Mouse (Mus musculus) left cerebral cortex, adult 11 months (tissue): ENCODE data around the gene Cdkl4.

Experiments used
- DNase-seq: peaks from one replicate; pipeline ENCODE4 v3.0.0; 2022; ENCODE audit warnings: low spot score

The Cdkl4 gene

DNA sequence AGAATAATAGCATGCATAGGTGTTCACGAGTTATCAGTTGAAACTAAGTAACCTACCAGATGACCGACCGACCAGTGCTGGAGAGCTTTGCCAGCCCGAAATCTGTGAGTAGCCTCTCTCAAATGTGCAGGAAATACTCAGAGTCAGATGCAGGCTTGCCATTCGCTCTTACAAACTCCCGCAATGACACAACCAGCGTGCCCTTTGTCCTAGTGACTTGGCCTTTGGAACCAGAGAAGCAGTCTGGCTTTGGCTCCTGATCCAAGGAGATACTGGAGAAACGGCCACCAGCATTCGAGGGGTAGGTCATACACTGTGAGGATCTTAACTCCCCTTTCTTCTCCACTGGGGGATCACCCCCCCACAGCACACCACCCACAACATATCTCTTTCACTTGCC lies 61.7 kb downstream of the Cdkl4 start:
- DNase-seq, result no peak

DNA sequence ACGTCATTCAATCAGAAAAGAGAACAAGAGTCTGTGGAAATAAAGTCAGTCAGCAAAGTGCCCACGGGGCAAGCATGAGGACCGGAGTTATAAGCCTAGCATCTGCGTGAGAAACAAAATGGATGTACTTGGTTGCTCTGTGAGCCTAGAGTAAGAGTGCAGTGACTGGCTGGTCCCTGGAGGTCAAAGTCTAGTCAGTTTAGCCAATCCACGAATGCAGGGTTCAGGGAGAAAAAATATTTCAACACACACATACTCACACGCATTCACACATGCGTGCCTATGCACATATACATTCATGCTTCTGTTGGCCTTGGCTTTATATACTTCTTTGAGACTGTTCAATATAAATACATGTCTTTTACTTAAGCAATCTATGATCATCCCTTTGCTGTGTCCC lies 62.1 kb downstream of the Cdkl4 start:
- DNase-seq, result no peak

DNA sequence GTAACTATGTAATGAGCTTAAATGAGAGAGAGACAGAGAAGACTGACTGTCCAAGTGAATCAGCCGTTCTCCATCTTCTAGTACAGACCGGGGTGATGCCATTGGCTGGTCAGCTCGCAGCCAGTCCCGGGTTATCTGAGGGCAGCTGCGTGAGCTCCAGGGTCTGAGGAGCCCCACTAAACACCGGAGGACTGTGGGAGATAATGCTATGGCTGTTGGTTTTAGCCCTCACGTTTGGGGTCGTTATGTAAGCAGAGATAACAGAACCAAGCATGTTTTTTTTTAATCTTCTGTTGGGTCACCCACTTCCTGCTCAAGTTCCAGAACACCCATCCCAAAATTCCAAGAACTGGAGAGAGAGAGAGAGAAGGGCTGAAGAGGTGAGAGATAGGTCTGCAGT lies 63.8 kb downstream of the Cdkl4 start:
- no peak for DNase-seq

DNA sequence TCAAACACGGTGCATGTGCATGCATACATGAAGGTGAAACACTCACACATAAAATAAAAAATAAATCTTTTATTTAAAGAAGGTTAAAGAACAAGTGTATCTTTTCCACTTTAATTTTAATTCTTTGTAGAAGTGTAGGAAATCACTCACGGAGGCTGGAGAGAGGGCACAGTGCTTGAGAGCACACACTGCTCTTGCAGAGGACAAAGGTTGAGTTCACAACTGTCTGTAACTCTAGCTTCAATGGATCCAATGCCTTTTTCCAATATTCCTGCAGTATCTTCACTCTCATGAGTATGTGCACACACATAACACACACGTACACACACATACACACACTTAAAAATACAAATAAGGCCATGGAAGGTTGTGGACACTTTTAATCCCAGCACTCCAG lies 67.2 kb downstream of the Cdkl4 start:
- no peak for DNase-seq

DNA sequence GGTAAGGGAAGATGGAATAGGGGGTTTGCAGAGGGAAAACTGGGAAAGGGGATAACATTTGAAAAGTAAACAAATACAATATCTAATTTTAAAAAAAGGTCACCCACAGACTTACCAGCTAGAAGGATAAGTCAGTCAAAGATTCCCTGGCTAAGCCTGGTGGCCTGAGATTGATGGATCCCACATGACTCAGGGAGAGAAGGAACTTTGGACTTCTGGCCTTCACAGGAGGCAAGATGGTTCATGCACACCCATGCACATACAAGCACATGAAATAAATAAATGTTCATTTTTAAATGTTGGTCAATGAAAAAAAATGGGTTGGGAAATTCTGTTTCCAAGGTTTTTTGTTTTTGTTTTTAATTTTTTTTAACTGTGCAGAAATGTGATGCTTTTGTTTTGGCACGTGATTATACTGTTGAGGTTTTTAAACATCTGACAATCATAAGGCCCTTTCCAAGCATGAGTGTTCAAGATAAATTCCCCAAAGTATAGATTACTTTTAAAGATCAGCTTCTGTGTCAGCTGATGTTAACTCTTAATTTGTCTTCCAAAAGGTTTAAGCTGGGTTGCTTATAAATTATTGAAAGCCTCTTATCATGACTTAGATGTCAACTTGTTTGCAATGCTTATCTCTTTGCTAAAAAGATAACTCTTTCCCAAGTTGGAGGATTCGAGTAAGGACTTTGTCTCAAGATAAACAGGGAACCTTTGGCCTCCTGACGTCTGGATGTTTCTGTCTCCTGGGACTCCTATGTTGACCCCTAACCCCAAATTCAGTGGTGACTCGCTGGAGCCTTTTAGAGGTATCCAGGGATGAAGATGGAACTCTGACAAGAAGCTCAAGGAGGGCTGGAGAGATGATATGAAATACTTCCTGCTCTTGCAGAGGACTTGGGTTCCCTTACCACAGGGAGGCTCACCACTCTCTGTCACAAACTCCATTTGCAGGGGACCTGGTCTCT lies 67.8 kb downstream of the Cdkl4 start:
- DNase-seq, result no peak

DNA sequence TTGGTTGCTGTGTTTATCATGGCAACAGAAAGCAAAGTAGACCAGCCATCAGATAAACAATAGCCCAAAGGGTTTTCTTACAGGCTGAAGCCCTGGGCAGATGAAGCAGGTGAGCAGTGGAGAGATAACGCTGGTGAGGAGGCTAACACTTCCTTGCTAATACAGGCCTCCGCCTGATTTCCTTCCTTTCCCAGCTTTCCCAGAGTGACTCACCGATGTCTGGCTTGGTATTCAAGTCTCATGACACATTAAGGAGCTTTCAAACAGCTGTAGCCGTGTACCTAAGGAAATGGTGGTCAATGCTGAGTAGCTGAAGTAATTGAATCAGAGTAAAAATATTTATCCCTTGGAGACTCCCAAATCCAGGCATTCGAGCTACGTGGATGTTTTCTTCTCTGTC lies 71.8 kb downstream of the Cdkl4 start:
- DNase-seq, result no peak

DNA sequence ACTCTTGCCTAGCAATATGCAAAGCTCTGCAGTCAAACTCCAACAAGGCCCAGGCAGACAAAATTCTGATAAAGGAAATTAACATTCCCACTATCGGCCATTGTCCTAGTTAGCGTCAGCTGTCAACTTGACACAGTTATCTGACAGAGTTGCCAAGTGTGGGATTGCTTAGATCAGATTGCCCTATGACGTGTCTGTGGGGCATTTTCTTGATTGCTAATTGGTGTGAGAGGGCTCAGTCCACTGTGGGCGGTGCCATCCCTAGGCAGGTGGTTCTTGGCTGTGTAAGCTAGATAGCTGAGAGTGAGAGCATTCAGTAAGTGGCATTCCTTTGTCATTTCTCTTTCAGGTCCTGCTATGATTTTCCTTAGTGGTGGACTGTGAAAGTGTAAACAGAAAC lies 72.3 kb downstream of the Cdkl4 start:
- DNase-seq, result no peak

DNA sequence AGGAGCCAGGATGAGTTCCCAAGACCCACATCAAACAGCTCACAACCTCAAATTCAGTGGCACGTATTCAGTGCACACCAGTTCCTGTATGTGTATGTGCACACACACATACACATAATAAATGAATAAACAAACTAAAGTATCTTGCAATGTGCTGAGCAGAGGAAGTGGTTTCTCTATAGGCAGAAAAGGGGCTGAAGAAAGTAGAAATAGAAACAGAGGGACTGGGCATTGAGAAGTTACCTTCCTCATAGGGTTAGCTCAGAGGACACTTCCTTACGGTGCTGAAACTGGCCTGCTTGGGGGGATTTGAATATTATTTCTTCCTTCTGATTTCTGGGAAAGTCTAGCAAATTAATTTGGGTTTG lies 75.8 kb downstream of the Cdkl4 start:
- no peak for DNase-seq

DNA sequence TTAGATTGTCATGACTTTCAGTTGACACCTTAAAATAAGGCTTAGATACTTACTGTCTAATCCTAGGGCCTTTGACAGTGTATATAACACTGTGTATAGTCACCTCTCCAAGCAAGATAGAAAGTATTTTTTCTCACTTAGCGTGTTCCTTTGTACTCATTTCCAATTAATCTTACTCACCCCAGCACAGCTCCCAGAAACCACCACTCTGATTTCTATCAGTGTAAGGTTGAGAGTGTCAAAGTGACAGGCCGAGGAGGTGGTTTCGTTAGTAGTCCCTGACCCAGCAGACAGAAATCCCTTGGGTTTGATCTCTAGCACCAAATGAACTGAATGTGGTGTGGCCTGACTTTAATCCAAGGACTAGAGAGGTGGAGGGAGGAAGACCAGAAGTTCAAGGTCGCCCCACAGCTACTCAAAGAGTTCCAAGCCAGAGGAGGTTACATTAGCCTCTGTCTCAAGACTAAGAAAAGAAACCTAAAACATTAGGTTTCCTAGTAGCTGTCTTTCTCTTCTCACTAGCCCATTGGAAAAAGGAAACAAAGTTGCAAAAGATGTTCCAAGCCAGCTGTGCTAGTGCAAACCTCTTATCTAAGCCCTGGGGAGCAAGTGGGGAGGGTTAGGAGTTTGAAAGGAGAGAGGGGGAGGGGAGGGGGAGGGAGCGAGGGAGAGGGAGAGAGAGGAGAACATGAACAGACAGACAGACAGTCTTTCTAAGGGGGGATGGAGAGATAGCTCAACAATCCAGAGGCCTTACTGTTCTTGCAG lies 76.4 kb downstream of the Cdkl4 start:
- no peak for DNase-seq

DNA sequence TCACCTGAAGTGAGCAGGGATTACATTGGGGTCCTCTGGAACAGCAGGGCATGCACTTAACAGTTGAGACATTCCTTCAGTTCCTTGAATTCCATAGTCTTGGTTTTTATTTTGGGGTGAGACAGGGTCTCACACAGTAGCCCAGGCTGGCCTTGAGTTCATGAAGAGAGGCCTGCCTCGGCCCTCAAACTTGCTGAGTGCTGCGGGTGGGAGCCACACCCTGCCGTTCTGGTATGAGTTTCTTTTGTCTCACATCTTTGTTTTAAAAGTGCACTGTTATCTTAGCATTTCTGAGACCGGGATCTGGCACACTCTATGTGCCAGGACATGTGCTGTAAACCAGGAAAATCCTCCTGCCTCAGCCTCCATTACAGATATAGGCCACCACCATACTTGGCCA lies 77.6 kb downstream of the Cdkl4 start:
- DNase-seq, result no peak

DNA sequence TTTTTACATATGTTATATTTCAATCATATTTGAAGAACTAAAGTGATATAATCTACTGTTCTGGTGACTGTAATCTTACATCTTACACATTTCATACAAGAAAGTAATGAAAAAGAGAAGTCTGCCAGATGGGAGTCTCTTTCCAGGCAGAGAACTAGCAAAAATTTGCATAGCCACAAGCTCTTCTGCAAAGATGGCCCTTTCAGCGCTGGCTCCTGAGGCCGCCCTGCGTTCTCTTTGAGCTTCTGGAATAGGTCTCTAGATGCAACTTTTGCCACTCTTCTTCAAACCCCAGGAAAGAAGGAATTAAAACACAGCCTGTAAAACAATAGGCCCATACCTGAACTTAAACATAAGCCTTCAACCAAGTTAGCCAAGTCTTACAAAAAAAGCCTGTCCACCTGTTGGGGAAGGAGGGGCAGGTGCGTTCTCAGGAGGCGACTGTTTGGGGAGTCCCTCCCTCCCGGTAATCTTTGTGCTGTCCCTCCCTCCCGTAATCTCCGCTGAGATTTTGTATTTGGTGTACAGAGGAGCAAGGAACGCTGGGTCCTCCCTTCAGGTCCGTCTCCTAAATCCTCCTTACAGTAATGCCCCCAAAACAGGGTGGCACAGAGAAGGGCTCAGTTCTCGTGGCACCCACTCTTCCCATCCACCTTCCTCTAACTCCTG lies 78.9 kb downstream of the Cdkl4 start:
- DNase-seq, result no peak

DNA sequence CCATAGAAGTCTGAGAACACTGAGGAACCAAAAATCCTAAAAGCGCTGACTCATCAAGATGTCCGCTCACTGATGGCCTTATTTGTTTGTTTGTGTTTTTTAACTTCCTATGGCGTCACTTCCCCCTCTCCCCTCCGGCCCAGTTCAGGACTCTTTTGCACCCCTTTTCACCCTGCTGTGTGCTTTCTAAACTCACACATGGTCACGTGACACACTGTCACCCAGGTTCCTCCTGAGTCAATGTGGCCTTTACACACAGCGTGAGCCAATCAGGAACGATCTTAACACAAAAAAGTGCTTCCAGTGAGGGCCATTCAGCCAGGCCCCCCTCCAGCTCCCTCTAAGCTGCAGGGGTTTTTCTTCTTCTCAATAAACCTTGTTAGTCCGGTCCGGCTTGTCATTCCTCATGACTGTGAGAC lies 80.4 kb downstream of the Cdkl4 start:
- DNase-seq, result no peak

DNA sequence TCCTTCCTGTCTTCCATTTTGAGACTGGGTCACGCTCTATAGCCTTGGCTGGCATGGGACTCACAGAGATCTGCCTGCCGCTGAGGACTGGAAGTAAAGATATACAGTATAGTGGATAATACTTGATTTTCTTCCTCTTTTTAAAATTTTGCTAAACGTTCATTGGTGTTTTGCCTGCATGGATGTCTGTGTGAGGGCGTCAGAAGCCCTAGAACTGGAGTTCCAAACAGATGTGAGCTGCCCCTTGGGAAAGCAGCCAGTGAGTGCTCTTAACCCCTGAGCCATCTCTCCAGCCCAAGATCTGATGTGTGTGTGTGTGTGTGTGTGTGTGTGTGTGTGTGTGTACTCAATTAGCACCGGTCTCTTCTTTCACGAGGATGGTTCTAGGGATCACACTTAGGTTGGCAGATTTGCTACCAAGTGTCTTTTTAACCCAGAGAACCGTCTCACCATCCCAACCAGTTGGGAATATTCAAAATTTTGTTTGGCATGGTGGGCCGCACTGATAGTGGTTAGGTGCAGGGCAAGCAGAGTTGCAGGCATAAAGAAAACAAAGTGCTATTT lies 80.9 kb downstream of the Cdkl4 start:
- DNase-seq, result no peak

DNA sequence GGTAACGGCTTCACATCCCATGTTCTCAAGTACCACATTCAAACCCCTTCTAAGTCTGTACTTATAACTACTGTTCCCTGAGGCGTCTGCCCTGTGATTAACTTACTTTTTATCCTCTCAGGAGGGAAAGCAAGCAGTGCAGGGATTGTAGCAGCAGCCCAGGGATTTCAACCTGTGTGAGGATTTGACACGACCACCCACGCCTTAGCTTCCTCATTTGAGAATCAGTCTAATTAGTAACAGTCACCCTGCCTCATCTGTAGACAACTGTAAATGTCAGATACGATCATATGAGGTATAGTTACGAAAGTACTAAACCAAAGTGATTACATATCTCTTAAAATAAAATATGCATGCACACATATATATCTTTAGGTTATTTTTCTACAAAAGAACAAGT lies 81.4 kb downstream of the Cdkl4 start:
- no peak for DNase-seq

DNA sequence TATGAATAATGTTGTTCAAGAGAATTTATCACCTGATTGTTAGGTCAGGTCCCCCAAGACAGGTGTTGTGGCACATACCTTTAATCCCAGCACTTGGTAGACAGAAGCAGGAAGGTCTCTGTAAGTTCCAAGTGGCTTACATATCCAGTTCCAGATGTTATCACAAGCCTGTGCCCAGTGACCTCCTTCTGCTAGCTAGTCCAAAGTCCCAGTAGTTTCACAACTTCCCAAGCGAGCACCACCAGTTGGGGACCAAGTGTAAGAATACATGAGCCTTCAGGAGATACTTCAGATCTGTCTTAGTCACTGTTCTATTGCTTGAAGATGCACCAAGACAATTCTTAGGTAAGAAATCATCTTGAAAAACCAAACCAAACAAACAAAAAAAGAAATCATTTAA lies 83.7 kb downstream of the Cdkl4 start:
- no peak for DNase-seq

DNA sequence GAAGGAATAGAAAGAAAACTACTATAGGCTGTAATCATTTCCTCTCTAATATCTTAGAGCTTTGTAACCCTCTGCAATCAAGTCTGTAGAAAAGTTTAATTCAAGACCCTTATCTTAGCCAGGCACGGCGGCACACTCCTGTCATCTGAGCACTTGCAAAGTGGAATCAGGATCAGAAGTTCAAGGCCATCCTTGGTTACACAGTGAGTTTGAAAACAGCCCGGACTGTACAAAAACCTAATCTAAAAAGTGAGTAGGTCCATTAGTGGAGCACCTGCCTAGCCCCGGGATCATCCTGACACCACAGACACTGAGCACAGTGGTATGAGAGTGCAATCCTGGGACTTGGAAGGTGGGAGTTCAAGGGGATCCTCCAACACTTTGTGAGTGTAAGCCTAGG lies 84.8 kb downstream of the Cdkl4 start:
- no peak for DNase-seq

DNA sequence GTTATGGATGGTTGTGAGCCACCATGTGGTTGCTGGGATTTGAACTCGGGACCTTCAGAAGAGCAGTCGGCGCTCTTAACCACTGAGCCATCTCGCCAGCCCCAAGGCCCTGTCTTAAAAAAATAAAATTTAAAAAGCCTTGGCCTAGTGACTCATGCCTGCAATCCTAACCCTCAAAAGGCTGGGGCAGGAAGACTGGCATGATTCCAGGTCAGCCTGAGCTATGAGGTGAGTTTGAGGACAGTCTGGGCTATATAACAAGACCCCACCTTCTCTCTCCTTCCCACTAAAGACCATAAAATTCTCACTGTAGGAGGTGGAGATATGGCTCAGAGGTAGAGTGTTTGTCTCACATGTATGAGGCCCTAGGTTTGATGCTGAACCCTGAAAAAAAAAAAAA lies 85.3 kb downstream of the Cdkl4 start:
- no peak for DNase-seq

DNA sequence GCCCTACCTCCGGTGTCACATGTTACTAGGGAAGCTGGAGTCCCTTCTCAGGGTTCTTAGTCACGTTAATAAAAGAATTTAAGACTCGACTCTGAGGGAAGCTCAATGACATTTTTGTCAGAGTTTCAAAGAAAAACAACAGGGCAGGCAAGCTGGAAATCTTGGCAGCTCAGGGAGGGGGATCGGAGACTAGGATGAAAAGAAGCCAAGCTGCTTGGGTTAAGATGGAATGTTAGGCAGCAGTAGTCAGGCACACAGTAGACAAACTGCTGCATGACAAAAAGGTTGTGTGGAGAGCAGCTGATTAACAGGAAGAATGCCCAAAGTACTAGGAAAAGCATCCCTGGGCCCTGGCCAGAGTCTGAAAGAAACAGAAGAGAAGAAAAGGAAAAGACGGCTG lies 87.4 kb downstream of the Cdkl4 start:
- DNase-seq, result no peak

DNA sequence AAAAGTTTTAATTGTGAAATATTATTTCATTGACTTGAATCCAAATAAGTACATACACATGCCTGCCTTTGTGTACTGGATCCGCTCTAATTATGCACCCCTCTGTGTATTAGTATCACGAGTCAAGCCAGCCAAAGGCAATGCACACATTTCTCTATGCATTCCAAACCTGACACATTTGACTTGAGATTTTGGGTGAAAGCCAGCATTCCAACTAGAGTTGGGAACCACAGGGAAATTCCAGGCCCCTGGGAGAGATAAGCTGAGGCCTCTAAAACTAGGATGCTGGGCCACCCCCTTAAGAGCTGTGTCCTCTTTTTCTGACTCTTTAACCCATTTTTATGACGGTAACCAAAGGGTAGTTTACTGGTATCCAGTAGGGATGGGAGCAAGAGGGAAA lies 88.7 kb downstream of the Cdkl4 start:
- DNase-seq, result no peak

DNA sequence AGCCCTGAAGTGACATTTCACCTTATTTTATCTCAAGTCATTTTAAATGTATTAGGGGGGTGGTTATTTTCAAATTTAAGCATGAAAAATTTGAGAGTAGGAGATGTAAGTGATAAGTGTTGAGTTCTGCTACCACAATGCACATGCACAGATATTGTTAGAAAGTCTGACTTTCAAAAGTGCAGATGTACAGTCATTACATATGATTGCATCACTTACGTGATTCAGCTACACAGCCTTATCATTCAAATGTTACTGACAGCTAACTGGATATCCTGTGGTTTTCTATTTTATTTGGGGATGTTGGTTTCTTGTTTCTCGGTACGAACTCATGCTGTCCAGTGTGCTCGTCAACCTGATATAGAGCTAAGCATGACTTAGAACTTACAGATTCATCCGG lies 92.5 kb downstream of the Cdkl4 start:
- no peak for DNase-seq

DNA sequence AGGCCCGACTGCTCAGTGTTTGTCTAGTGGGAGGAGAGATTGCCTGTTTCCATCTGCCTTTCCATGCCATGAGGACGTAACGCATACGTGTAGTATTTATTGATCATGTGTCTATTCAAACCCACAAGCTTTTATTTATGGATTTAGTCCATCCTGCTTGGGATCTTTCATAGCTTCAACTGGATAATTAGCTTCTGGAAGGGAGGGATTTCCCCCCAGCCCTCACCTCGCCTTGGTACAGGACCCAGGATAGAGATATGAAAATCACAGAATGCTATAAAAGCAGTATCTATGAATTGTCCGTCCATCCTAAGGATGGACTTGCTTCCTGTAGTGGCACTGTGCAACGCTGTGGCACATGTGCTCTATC lies 96.8 kb downstream of the Cdkl4 start:
- DNase-seq, result no peak

DNA sequence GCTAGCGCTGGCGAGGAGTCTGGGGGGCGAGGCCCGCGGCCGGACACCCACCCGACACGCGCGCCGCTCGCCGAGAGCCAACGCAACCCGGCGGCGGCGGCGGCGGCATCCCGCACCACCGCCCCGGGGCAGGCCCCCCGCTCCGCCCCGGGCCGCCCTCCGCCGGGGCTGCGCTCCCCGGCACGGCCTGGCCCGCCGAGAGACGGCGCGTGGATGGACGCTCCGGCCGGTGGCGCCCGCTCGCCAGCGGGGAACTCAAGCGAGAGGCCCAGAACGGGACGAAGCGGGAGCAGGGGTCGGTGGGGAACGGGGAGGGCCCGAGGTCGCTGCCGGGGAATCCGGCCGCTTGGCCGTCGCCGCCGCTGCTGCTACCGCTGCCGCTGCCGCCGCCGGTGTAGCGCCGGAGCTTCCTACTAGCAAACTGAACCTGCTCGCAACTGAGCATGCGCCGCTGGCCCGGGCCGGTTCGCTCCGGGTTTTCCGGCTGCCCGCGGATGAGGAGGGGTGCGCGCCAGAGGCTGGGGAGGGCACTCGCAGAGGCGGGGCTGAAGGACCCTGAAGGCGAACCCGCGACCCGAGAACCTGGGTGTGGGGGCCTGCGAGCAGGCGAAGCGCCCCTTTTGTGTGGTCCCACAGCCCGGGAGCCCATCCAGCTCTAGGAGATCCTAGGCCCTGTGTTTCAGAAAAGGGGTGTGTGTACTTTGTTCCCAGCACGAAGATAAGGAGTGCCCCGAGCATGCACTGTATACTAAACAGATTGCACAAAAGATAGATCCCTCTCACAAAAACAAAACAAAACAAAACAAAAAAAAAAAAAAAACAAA lies 97.4 kb downstream of the Cdkl4 start, which contains the start of gene Sos1:
Gene Sos1, minus strand, starts transcription at position 423 of the 824 bp plus-strand sequence.
- DNase-seq, result peak; percentile 85
